Mouse (Mus musculus) MEL (cell line): ENCODE data around the gene Fam228a. TPM values are rescaled to one million over a fixed set of nuclear protein-coding genes. Genes with fewer than 3 reads are reported as not detected.

ENCODE experiments used
- DNase-seq: peaks from one replicate; pipeline ENCODE4 v3.0.0; 2011; ENCODE audit warnings: low read depth, low spot score
- H3K27ac ChIP-seq: 2 replicates; pipeline ENCODE4 v1.5.1; 2012; ENCODE audit warnings: low read depth, mild to moderate bottlenecking, control low read depth, low read length, moderate library complexity; ENCODE audit not compliant: control insufficient read depth
- H3K27me3 ChIP-seq, 2 experiments: fragments of 150-350 bp in 1 of 2; sonication (generic) in 1 of 2; 2 replicates each; pipeline ENCODE4 v1.6.1; 2012; ENCODE audit warnings: low read length in 2 of 2, mild to moderate bottlenecking in 2 of 2, improper control_type of control experiment in 1 of 2, moderate library complexity in 1 of 2; ENCODE audit not compliant: insufficient read depth in 2 of 2, control insufficient read depth in 1 of 2
- H3K36me3 ChIP-seq, 2 experiments: 2 replicates each; pipeline ENCODE4 v1.6.1; 2012 to 2014; ENCODE audit warnings: low read length in 2 of 2, improper control_type of control experiment in 1 of 2, inconsistent platforms in 1 of 2, mild to moderate bottlenecking in 1 of 2; ENCODE audit not compliant: insufficient read depth in 2 of 2, control insufficient read depth in 1 of 2
- H3K4me1 ChIP-seq, 2 experiments: fragments of 150-350 bp in 1 of 2; sonication (generic) in 1 of 2; 2 replicates each; pipeline ENCODE4 v1.6.1; 2012; ENCODE audit warnings: low read length in 2 of 2, improper control_type of control experiment in 1 of 2, mild to moderate bottlenecking in 1 of 2; ENCODE audit not compliant: insufficient read depth in 2 of 2, control insufficient read depth in 1 of 2
- H3K4me3 ChIP-seq, 2 experiments: fragments of 150-350 bp in 1 of 2; sonication (generic) in 1 of 2; 2 replicates each; pipeline ENCODE4 v1.5.1; 2012; ENCODE audit warnings: low read depth in 2 of 2, low read length in 2 of 2, mild to moderate bottlenecking in 2 of 2, moderate library complexity in 2 of 2, control low read depth in 1 of 2, improper control_type of control experiment in 1 of 2; ENCODE audit not compliant: control insufficient read depth in 1 of 2, insufficient read depth in 1 of 2
- H3K79me2 ChIP-seq: 2 replicates; pipeline ENCODE4 v1.6.1; 2012; ENCODE audit warnings: mild to moderate bottlenecking, low read length, moderate library complexity; ENCODE audit not compliant: control insufficient read depth, poor library complexity, insufficient read depth
- H3K9ac ChIP-seq: 2 replicates; pipeline ENCODE4 v1.6.1; 2012; ENCODE audit warnings: low read depth, mild to moderate bottlenecking, control low read depth, low read length, moderate library complexity; ENCODE audit not compliant: control insufficient read depth, poor library complexity, severe bottlenecking
- H3K9me3 ChIP-seq: fragments of 150-350 bp; sonication (generic); replicated peaks from 2 replicates; pipeline ENCODE4 v1.6.1; 2012; ENCODE audit warnings: mild to moderate bottlenecking, low read length, improper control_type of control experiment, moderate library complexity; ENCODE audit not compliant: insufficient read depth
- BHLHE40 ChIP-seq: IDR thresholded peaks from 2 replicates; pipeline ENCODE4 v1.6.1; 2012; ENCODE audit warnings: low read depth, mild to moderate bottlenecking, inconsistent platforms, low read length, improper control_type of control experiment, borderline replicate concordance
- EP300 ChIP-seq, 2 experiments: IDR thresholded peaks; 2 replicates each; pipeline ENCODE4 v1.6.1; 2011; ENCODE audit warnings: improper control_type of control experiment in 2 of 2, low read length in 2 of 2, low read depth in 1 of 2, mild to moderate bottlenecking in 1 of 2
- ETS1 ChIP-seq: IDR thresholded peaks from 2 replicates; pipeline ENCODE4 v1.6.1; 2012; ENCODE audit warnings: low read depth, mild to moderate bottlenecking, inconsistent platforms, low read length, improper control_type of control experiment, moderate library complexity
- MAFK ChIP-seq: IDR thresholded peaks from 2 replicates; pipeline ENCODE4 v1.6.1; 2011; ENCODE audit warnings: low read depth, mild to moderate bottlenecking, low read length, improper control_type of control experiment, borderline replicate concordance
- MYB ChIP-seq: IDR thresholded peaks from 2 replicates; pipeline ENCODE4 v1.6.1; 2011; ENCODE audit warnings: mild to moderate bottlenecking, low read depth, low read length, improper control_type of control experiment
- NRF1 ChIP-seq: IDR thresholded peaks from 2 replicates; pipeline ENCODE4 v1.6.1; 2014; ENCODE audit warnings: low read depth, mild to moderate bottlenecking, inconsistent platforms, low read length, improper control_type of control experiment, moderate library complexity; ENCODE audit not compliant: poor library complexity, insufficient read depth, severe bottlenecking
- POLR2A ChIP-seq, 2 experiments: IDR thresholded peaks; 2 replicates each; pipeline ENCODE4 v1.6.1; 2011 to 2012; ENCODE audit warnings: low read length in 2 of 2, mild to moderate bottlenecking in 2 of 2, control low read depth in 1 of 2, improper control_type of control experiment in 1 of 2, low read depth in 1 of 2, moderate library complexity in 1 of 2; ENCODE audit not compliant: control insufficient read depth in 1 of 2, insufficient read depth in 1 of 2, poor library complexity in 1 of 2
- RCOR1 ChIP-seq: IDR thresholded peaks from 2 replicates; pipeline ENCODE4 v1.6.1; 2012; ENCODE audit warnings: low read depth, mild to moderate bottlenecking, inconsistent platforms, low read length, improper control_type of control experiment
- TAL1 ChIP-seq: IDR thresholded peaks from 2 replicates; pipeline ENCODE4 v1.6.1; 2012; ENCODE audit warnings: mild to moderate bottlenecking, inconsistent platforms, low read length, moderate library complexity, mixed read lengths
- polyA plus RNA-seq, 2 experiments: library from polyadenylated mRNA; stranded (reverse) in 1 of 2; unstranded in 1 of 2; fragments of >175 nt in 1 of 2; fragments of >200 nt in 1 of 2; gene quantifications; 2 replicates each; pipeline versions ENCODE4 v1.2.1 to v1.2.4; 2012; ENCODE audit warnings: low replicate concordance in 2 of 2, low read depth in 1 of 2; ENCODE audit not compliant: insufficient read length in 2 of 2, insufficient read depth in 1 of 2, missing spikeins in 1 of 2
- total RNA-seq: library from RNA; depleted of rRNA; stranded (reverse); fragments of 300-350 nt; gene quantifications from 2 replicates; pipeline ENCODE4 v1.2.3, GENCODE M21; 2012

Fam228a gene
- total and polyA plus RNA-seq, 3 experiments, result 0.15 to 0.33 TPM; not detected in 1

GRCm38 (mm10) chr12:4715606-4716005 lies 22.6 kb downstream of the Fam228a start:
- H3K27ac ChIP-seq, result no peak overlapping the region
- H3K4me1 ChIP-seq, result peaks cover 12 to 25% of the 10 kb centered on the region in 2 experiments
- H3K79me2 ChIP-seq, result no peaks in the 10 kb centered on the region
- H3K36me3 ChIP-seq, result peaks cover 2 to 12% of the 10 kb centered on the region in 2 experiments; a peak in 3 of 4 replicates
- H3K27me3 ChIP-seq, result no peaks in the 10 kb centered on the region
- H3K4me3 ChIP-seq, result no peak overlapping the region
- H3K9me3 ChIP-seq, result no peaks in the 10 kb centered on the region
- H3K9ac ChIP-seq, result no peak overlapping the region
- TF ChIP-seq TAL1, result peak; percentile 54
- no peak for TF ChIP-seq BHLHE40
- TF ChIP-seq, all 39 proteins: peak for 1
- peak; percentile 21 for DNase-seq

DNA sequence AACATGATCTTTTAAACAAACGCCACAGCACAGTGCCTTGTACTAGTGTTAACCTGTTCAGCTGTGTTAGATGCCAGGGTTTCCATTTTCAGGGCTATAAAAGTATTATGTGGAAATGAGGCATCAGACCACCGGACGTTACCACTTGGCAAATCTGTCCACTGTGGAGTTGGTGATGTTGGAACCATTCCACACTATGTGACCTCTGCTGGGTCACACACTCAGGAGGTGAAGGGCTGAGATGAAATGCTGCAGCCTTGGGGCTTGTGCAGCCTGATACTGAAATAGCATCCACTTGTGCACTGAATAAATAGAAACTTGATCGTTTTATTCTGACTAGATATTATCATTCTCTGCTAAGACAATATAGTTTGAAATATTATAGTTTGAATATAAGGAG lies 24.9 kb downstream of the Fam228a start:
- no peaks in the 10 kb centered on the region for H3K9me3 ChIP-seq

GRCm38 (mm10) chr12:4709926-4710325 lies 28.3 kb downstream of the Fam228a start:
- Histone ChIP-seq H3K9me3 (no peaks in the 10 kb centered on the region), H3K36me3 (peaks cover 0 to 2% of the 10 kb centered on the region in 2 experiments; a peak in 1 of 4 replicates), H3K9ac (no peak overlapping the region), H3K4me3 (no peak overlapping the region), H3K27ac (no peak overlapping the region), H3K27me3 (no peaks in the 10 kb centered on the region), H3K79me2 (no peaks in the 10 kb centered on the region), H3K4me1 (no peaks in the 10 kb centered on the region)
- TF ChIP-seq MAFK, result no peak
- no peak for TF ChIP-seq TAL1
- TF ChIP-seq RCOR1, result no peak
- no peak for TF ChIP-seq MYB
- no peak for DNase-seq

More for the DNA sequence above, 24.9 kb downstream of the Fam228a start:
- no peaks in the 10 kb centered on the region for H3K27me3 ChIP-seq
- no peaks in the 10 kb centered on the region for H3K79me2 ChIP-seq
- no peak overlapping the region for H3K27ac ChIP-seq
- no peak overlapping the region for H3K9ac ChIP-seq
- H3K4me1 ChIP-seq, result peaks cover 8 to 18% of the 10 kb centered on the region in 2 experiments
- peaks cover 2 to 7% of the 10 kb centered on the region in 2 experiments; a peak in 3 of 4 replicates for H3K36me3 ChIP-seq
- no peak for TF ChIP-seq EP300 (IDR thresholded peaks at IDR 0.05; ENCODE audit: low read depth in 1 of 2, low read length in 2 of 2)
- no peak for TF ChIP-seq POLR2A (IDR thresholded peaks at IDR 0.05; ENCODE audit: control insufficient read depth in 1 of 2, insufficient read depth in 1 of 2, low read depth in 1 of 2, low read length in 2 of 2, poor library complexity in 1 of 2)
- TF ChIP-seq ETS1, result no peak
- no peak for TF ChIP-seq NRF1
- no peak overlapping the region for H3K4me3 ChIP-seq
- DNase-seq, result no peak
